Mouse (Mus musculus) right cerebral cortex, postnatal 14 days (tissue): ENCODE measurements around the gene Card10.
"Not testable (repeated sequence)": the region's sequence is repeated elsewhere in the genome, so short reads cannot be mapped to it uniquely, and the experiment has no call there.

Source experiments
- DNase-seq: peaks from one replicate; pipeline ENCODE4 v3.0.0; 2022

Gene Card10

DNA sequence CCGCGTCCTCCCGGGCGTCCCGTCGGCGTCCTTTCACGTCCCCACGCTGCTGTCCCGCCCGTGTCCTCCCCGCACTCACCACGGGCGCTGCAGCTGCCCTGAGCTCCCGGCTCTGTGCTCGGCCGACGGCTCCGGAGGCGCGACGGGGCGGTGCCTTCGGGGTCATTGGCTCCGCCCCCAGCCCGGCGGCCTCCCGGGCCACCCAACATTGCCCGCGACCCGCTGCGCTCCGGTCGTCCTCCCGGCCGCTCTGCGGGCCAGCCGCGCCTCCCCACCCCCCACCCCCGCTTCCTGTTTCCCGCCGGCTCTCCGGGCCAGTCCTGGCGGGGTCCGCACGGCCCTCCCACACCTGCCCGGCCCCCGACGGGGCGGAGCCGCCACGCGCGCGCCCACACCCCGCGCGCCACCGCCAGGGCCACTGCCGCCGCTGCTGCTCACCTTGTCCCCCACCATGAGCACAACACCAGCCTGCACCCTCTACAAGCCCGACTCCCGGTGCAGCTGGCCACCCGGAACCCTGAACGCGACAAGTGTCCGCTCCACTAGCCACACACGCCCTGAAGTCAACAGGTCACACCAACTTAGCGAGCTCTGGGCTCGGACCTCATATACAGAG lies at the start of gene Card10:
Gene Card10, minus strand, starts transcription at position 267 of the 616 bp plus-strand sequence.
- no peak for DNase-seq

DNA sequence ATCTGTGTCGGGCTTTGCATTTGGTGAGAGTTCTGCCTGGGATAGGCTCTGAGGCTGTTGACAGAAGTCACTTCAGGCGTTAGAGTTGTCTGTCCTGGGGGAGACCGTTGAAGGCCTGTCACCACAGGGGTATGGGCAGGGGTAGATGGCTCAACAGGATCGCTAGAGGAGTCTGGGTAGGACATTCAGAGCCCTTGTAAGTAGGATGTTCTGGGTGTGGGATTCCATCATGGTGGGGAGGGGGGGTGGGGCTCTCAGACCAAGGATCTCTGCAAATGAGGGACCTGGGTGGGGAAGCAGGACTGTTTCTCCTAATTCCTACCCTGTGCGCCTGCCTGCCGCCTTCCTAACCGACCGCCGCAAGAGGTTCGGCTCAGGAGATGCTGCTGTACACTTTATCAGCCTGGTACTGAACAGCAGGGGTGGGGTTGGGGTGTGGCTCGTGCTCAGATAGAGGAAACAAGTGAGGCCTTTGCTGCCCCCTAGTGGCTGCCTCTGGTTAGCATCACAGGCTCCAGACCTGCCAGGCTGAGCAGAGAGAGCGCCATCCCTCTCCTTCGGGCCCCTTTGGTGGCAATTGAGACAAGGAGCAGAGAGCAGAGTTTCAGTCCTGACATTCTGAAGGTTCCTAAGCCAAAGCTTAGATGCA lies 48.8 kb upstream of the Card10 start:
- peak; percentile 95 for DNase-seq

DNA sequence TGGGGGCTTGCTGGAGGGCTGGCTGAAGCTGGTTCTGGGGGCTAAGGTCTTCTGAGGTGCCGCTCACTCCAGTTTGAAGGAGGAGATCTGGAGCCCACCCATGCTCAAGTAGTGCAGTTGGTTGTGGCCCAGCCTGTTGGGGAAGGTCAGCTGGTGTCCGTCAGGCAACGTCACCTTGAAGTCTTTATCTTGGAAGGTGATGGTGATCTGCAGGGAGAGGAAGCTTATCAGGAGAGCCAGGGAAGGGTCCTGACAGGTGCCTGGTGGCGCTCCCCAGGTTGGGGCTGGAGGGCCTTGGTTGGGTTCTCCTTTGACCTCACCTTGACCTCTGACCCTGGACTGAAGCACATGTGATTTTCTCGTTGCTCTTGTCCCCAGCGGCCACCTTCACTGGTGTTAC lies 48.1 kb upstream of the Card10 start:
- DNase-seq = no peak

DNA sequence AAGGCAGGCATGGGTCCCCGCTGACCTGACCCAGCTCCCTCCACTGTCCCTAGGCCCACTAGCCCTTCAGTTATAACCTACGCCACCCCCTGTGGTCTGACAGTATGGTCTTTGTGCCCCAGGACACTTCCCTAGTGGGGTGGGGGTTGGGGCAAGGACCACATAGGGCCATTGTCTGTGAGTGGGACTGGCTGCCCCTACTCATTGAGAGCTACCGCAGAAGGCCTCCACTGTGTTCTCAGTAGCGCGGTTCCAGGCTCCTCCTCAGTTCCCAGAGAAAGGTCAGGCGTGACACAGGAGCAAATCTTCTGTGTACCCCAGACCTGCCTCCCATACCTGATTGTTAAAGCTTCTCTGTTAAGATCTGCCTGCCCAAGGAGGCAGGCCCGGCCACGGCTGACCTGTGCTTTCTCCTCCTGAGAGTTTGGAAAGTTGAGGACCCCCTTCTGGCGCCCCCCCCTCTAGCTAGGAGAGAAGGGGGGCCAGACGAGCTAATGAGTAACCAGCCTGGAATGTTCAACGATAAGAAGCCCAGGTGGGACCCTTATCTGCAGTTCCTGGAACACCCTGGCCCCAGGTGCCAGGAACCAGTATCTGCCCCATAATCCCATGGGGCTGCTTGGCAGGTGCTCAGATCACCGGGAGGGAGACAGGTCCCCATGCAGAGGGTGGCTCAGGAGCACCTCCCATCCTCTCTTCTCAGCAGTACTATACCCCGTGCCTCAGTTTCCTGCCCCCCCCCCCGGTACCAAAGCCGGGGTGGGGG lies 47.4 kb upstream of the Card10 start:
- DNase-seq = no peak

DNA sequence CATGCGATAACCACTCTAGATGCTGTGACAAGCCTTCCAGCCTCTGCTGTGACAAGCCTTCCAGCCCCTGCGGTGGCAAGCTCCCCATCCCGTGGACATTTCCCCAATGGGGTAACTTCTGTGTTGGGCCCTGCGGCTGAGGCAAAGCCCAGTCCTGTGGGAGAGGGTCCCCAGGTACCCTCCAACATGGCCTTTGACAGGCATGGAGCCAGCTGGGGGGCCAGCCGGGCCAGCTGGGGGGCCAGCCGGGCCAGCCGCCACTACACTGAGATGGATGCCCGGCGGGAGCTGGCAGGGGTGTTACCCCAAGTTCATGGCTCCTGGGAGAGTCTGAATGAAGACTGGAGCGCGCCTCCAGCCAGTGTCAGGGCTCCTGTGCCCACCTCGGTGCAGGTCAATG lies 46.6 kb upstream of the Card10 start:
- DNase-seq = no peak

DNA sequence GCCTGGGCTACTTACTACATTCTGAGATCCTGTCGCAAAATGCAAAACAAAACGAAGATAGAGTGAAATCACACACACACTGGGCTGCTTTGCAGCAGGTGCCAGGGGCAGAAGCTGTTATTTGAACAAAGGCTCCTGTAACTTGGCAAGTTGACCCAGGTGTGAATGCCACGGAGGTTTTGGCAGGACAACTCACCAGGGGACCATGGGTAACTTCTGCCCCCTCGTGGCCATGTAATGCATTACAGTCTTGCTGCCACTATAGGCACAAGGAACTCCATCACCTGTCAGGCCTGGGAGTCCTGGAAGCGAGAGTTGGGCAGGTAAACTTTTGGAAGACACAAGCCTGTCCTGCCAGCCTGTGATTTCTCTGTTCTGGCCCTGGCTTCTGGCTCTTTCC lies 45.6 kb upstream of the Card10 start:
- peak; percentile 83 for DNase-seq

DNA sequence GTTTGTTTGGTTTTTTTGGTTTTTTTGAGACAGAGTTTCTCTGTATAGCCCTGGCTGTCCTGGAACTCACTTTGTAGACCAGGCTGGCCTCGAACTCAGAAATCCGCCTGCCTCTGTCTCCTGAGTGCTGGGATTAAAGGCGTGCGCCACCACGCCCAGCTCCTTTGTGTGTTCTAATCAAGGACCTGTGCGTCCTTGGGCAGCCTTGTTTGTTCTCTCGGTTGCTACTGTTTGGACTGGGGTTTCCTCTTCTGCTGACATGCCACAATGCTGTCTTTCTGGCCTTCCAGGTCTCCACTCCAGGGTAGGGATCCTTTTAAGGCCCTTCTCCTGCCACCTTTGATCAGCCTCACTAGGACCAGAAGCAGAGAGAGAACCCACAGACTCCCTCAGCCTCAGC lies 44.0 kb upstream of the Card10 start:
- DNase-seq = not testable (repeated sequence)

DNA sequence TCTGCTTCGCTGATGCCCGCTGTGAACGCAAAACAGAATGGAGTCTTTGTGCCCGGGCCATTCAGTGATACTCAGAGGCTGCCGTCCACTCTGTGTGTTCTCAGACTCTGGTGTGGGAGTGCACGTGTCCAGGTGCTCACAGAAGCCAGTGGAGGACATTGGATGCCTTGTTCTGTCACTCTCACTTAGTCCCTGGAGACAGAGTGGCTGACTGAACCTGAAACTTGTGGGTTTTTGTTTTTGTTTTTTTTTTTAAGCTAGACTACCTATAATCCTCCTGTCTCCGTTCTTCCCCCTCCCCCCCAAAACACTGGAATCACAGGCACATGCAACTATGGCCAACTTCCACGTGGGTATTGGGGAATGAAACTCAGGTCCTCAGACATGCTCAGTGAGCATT lies 43.5 kb upstream of the Card10 start:
- DNase-seq = no peak

DNA sequence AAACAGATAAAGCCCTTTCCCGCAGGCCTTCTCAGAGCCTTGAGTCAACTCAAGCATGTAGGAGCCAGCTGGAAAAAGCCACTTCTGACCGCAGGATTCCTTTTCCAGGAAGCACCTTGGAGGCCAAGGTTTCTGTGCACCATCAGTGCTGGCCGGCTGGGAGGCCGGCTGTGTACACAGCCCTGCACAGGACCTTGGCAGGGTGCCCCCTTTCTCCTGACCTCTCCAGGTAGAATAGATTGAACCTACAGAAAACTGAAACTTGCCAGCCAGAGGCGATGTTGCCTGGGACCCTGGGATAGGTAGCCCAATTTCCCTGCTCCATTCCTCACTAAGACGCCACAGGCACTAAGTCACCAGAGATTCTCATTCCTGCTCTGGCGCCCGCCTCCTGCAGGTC lies 43.0 kb upstream of the Card10 start:
- no peak for DNase-seq

DNA sequence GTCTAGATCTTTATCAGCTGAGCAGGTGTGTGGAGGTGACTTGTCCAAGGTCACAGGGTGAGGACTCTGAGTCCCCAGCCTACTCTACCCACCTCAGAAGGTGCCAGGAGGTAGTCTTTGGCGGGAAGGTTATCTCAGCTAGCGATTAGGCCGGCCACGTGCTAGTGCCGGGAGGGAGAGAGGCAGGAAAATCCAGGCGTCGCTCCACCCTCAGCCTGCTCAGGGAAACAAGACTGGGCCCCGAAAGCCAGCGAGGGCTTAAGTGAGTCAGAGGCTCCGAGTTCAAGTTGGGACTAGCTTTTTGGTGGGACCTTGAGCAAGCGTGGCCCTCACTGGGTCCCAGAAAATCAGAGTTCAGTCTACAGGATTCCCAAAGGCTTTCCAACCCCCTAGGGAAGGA lies 42.5 kb upstream of the Card10 start:
- no peak for DNase-seq

DNA sequence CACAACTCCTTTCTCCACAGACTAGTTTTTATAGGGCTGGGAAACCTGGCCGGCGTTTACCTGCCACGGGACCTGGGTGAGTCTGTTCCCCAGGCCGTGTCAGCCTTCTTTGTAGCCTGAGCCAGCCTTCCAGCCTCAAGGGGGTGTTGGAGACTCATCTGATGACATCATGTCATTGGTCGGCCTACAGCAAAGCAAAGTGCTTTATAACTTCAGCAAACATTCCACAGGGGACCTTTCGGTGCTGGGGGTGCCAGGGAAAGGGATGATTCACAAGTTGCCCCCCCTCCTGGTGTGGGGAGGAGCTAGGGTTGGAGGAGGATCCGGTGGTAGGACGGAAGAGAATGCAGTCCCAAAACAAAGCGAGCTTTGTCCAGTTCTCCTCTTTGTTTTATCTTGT lies 41.9 kb upstream of the Card10 start:
- no peak for DNase-seq

DNA sequence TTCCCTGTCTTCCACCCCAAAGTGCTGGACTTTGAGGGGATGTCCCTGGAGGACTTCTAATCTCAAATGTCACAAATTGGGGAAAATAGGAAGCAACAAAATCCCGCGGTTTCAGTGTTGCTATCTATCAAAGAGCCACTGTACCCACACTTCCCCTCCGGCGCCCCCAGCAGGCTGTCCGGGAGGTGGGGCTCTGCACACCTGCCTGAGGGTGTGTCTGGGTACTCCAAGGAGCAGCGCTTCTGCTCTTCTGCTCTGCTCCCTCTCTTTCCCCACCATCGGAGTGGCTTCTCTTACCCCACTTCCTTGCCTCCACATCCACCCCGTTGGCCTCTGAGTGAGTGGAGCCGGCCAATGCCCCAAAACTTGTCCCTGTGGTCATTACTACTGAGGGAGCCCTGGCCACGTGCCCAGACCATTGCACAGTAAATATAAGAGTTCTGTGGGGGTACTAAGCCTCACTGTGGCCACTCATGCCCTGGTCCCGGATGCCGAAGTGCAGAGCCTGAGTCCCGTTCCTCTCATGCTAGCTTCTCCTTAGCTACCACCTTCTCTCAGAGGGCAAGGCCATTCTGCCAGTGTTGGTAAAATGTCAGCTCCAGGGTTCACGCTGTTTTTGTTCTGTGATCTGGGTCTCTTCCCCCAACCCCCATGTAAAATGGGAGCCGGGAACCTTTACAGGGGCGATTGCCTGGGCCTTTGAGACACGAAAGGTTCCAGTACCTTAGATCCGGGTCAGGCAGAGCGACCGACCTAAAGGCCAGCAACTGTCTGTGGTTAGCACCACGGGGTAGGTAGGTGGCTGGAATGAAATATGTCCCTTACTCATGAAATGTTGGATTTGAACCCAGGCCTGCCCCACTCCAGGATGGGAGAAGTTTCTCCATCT lies 41.0 kb upstream of the Card10 start:
- no peak for DNase-seq

DNA sequence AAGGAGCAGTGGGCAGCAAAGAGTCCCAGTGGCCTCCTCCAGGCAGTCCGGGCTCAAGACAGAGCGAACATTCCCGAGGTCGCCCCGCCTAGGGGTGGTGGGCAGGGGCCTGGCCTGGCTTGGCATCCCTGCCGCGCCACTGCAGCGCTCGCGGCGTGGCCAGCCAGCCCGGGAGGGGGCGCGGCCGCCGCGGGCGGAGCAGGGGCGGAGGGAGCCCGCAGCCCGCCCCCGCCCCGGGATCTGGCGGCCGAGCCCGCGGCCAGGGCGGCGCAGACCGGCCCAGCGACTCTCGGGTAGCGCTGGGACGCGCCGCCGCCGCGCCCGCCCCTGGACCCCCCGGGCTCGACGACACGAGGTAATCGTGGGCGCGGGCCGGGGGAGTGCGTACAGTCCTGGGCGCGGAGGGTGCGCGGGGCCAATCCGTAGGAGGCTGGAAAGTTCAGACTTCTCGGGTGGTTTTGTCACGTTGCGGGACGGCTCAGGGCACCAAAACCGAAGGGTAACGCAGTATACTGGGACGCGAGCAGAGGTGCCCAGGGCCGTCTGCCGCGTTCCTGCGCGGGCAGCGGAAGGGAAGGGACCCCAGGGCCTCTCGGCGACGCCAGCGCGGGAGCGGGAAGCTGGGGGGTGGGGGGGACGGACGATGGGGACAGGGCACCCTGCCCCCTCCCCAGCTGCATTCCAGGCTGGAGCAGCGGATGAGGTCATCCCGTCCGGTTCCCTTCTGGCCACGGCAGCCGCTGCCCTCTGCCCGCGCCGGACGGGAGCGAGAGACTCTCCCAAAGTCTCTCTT lies 39.7 kb upstream of the Card10 start, which contains the start of gene Cdc42ep1:
Gene Cdc42ep1, plus strand, starts transcription at position 254 of the 793 bp plus-strand sequence.
- DNase-seq = no peak

DNA sequence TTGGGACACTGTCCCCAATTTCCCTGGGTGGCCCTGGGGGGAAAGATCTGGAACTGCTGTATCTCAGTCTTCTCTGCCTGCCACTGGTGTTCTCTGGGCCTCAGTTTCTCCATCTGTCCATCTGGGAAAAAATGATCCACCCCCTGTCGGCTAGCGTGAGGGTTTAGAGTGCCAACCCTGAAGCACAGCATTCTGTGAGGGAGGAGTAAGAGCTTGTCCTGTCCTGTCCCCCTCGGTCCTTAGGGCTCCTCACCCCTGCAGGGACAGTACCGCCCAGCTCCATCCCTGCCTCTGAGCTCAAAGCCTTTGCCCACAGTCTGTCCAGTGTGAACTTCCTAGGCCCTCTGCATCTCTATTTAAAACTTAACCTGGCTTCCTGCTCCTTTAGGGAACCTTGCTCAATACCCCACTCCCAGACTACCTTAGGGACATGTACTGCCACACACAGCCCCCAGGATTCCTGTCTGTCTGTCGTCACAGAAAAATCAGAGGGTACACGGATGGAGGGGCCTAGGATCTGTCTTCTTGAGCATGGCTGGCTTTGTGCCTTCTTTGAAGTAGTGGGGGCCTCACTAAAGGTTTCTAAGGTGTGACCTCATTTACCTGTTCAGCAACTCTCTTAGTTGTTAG lies 38.4 kb upstream of the Card10 start:
- no peak for DNase-seq

DNA sequence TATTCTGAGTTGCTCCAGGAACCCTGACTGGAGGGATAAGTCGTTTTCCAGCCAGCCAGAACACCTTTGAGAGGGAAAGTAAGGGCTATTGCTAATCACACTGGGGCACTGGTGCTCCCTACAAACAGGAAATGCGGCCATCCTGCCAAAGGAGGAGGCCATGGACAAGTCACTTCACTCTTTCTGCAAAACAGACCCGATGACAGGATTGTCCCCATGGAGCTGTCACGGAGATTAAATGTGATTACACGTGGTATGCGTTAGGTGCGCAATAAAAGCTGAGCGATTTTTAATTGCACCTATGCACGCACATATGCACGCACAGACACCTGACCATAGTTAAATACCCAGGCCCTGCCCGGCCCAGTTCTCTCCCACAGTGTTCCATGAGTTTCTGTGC lies 37.9 kb upstream of the Card10 start:
- no peak for DNase-seq

DNA sequence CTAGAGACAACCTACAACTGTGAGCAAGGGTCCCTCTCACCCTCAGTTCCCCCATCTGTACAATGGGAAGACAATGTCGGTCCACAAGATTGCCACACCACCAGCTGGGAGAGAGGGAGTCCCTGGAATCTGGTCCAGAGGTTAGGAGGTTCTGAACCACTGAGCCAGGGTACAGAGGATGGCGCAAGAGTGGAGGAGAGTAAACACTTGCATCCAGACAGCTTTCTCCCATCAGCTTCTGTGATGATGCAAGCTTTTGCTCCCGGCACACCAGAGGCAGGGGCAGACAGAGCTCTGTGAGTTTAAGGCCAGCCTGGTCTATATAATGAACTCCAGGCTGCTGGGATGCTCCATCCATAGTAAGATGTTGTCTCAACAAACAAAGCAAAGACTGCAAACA lies 37.4 kb upstream of the Card10 start:
- DNase-seq = no peak

DNA sequence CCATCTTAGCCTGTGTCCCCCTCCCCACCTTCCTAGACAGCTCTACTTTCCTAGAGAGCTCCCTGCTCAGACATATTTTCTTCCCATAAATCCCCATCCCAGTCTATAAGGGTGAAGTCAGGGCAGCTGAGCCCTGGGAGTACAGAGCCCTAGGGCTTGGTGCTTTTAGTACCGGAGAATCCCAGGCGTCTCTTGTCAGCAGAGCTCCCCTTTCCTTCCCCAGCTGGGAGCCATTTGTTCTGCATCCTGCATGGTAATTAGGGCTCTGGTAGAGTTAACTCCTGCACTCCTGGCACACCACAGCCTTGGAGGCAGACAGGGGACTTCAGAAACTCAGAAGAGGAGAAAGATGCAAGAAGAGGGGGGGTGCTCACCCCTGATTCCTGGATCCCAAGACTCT lies 36.9 kb upstream of the Card10 start:
- DNase-seq = no peak

DNA sequence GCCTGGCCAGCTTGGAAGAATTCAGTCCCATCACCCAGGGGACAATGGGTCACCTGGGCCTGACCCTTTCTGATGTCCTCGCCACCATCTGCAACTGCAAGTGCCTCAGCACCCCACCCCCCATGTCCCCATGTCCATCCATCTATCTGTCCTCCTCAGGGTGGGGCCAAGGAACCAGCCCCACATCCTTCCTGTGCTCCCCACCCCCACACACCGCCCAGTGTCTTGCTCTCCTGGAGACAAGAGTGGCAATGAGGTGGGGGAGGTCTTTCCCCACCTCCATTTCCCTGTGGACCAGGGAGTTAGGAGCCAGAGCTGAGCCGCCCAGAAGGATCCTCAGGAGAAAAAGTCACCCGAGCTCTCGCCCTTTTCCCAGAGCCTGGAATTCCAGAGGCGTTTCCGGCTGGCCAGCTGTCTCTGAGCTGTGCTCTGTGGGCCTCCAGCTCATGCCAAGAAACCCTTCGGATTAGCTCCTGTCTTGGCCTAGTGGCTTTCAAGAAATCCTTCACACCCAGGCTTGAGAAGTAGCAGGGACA lies 33.3 kb upstream of the Card10 start:
- DNase-seq = no peak

DNA sequence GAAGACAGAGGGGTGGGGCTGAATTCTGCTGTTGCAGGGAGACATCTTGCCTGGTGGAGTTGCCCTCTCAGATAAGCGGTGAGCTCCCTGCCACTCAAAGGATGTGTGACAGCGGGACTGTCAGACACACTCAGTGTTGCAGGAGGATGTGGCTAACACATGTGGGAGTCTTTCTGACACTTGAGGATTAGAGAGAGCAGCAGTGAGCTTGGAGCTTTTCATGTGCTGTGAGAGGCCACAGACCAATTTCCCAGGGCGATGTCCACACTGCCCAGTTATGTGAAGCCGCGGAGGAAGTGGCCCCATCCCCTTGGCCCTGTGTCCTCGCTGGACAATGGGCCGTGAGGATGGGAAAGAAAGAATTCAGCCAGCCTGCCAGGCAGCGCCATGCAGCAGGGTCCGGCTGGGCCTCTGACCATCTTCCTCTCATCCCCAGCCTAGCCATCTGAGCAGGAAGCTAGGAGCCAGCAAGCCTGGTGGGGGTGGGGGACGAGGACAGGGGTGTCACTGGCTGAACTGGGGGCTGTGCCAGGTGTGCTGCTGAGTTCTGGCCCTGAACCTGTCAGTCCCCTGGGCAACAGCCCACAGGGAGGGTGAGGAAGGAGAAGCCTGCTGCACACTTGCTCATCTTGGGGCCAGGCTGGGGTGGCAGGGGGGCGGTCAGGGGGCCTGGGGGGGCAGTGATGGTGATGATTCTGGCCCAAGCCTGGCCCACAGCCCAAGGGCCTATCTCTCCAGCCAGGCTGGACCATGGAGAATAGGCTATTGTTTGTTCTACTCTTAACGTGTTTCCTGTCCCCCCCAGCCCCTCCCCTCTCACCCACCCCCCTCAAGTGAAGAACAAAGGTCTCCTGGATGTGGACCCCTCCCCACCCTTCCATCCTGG lies 32.6 kb upstream of the Card10 start:
- no peak for DNase-seq

DNA sequence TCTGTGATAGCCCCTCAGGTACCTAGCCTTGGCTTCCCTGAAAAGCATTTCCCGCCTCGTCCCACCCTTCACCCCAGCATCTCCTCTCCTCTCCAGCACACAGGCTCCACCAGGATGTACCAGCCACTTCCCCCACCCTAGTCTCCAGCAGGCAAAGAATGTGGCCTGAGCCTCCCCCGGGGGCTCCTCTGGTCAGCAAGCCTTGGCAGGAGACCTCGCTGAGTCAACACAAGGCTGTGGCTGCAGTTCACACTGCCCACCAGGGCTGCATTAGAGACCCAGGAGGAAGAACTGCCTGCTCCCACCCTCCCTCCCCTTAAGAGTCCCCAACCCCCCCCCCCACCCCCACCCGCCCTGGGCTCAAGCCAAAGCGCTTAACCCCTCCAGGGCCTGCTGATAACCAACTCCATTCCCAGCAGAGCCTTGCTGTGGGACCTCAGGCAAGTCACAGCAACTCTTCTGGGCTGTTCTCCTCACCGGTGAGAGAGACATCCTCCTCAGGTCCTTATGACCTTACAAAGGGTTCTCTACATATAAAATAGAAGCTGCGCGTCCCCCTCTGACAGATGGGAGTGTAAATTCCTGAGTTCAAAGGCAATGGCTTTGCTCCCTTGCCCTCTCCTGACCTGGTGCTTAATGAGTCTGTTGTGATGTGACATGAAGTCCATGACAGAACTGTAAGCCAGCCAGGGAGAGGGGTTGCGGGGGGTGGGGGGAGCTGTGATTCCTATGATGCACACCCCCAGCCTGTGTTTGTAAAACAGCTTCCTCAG lies 31.6 kb upstream of the Card10 start:
- DNase-seq = no peak
